Mouse (Mus musculus): ENCODE results near the gene Esrp2. TPM values are rescaled to one million over a fixed set of nuclear protein-coding genes. Genes with fewer than 3 reads are reported as not detected.

Esrp2 gene
- total RNA-seq (2021), result 1 to 10 TPM; 1.1 to 3.5 TPM
- long read RNA-seq, experiment 1, result 0 reads
- long read RNA-seq, experiment 2, result 0 reads

- peak; percentile 51 to 71 for DNase-seq
Measured at GRCm38 (mm10) chr8:106136156-106137130, at the start of gene Esrp2. Gene Esrp2 (minus strand): TSS chr8:106136974.

DNA sequence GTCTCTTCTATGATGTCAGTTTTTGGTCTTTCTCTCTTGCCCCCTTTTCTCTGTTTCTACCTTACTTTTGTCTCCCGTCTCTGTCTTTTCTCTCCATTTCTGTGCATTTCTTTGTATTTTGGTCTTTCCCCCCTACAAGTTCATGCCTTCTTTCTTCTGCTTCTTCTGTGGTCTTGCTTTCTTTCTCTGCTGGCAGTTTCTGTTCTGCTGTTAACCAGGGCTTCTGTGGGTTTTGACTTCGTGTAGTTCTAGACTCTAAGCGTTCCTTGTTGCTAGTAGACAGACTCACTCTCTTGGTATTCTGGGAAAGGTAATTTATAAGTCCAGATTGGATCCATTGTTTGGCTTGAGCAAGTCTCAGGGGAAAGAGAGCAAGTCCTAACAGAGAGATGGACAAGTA lies 49.6 kb upstream of the Esrp2 start:
- no peak for DNase-seq

DNA sequence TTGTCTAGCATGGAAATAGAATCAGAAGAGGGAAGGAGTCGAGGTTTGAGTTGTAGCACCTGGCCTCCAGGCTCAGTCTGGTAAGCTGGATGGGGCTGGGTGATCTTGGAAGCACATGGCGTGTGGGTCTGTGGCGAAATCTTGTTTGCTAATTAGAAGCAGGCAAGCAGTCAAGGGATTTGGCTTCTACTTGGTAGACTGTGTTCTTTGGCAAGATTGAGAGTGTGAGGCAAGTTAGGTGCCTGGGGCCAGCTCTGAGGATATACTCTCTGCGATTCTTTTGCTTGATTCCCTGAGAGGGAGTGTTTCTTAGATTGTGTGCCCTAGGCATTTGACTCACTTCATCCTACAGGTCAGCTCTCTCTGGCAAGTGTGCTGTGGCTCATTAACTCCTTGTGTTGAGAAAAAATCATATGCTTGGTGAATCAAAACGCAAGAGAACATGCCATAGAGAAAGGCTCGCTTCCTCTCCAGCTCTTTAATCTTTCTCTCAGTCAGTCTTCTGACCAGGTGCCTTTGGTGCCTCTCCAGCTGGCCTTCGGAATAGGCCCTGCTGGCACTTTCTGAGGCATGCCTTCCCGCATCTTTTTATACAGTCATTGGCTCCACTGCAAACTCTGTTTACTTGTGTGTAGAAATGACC lies 49.0 kb upstream of the Esrp2 start:
- DNase-seq, result peak in 1 of 2 experiments; percentile 40

DNA sequence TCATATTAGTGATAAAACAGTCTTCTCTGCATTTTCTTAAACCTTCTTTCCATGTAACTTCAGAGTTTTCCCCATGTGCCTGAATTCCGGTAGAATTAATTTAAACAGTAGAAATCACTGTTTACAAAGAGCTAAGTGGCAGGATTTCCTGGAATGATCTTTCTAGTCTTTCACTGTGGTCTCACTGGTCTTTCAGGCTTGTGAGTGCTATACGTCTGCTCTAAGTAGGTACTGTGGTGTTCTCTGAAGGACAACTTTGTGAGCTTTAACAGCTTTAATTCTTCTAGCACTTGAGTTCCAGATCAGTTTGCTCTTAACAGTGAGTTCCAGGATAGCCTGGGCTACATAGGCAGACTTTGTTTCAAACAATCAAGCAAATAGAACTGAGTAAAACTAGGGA lies 41.7 kb upstream of the Esrp2 start:
- no peak for DNase-seq

DNA sequence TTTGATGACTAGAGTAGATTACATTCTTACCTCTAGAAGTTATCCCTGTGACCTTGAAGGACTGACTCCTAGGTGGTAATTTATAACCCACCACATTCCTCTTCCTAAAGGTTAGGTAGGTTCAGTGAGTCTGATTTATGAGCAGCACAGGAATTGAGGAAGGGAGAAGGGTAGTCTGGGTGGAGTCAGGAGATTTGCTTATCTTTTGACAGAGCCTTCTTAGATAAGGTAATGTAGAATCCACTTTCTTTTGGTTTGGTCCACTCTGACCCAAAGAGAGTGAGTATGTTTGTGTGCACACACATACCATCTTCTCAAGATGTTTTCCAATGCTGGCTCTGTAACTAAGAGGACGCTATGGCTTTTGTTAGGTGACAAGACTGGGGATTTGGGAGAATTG lies 40.8 kb upstream of the Esrp2 start:
- no peak for DNase-seq

GRCm38 (mm10) chr8:106176891-106177290 lies 40.1 kb upstream of the Esrp2 start:
- DNase-seq, result no peak

GRCm38 (mm10) chr8:106173566-106173965 lies 36.8 kb upstream of the Esrp2 start:
- DNase-seq, result no peak

GRCm38 (mm10) chr8:106169934-106170480 lies 33.2 kb upstream of the Esrp2 start:
- no peak for DNase-seq

- DNase-seq, result peak; percentile 42 to 48
Measured at GRCm38 (mm10) chr8:106169017-106169933, 32.5 kb upstream of the Esrp2 start.

- DNase-seq, result peak; percentile 90 to 95
Measured at GRCm38 (mm10) chr8:106168356-106169016, 31.7 kb upstream of the Esrp2 start, which contains the start of gene Slc7a6. Gene Slc7a6 (plus strand): TSS chr8:106168857.

- DNase-seq, result peak; percentile 70 to 78
Measured at GRCm38 (mm10) chr8:106165460-106165859, 28.7 kb upstream of the Esrp2 start.

DNA sequence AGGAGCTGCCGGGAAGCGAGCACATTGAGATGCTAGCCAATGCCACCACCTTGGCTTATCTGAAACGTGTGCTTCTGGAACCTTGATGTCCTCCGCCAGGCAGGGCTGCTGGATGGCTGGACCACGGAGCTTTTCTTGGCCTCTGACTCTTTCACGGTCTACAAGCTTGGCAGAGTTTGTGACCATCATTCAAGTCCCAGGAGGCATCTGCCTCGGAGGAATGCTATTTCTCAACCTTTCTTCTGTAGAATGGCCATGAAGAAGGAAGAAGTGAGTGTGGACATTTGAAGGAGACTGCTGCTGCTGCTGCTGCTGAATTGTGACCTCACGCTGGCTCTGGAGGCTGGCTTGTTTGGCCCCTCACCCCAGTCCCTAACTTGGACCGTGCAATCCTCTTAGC lies 26.5 kb upstream of the Esrp2 start:
- peak in 1 of 2 experiments; percentile 20 for DNase-seq

DNA sequence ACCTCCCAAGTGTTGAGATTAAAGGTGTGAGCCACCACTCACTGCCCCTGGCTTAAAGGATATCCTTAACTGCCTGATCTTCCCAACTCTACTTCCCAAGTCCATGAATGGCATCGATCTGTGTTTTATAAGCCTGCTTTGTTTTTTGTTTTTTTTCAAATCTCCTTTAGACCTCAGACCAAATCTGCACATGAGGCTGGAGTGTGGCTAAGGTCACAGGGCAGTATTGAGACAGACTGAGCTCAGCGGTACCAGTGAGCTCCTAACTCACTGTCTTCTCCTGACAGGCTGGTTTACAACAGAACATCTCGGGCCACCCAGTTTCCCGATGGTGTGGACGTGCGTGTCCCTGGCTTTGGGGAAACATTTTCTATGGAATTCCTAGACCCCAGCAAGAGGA lies 23.1 kb upstream of the Esrp2 start:
- DNase-seq, result no peak

GRCm38 (mm10) chr8:106158381-106158780 lies 21.6 kb upstream of the Esrp2 start:
- DNase-seq, result no peak

GRCm38 (mm10) chr8:106157419-106157818 lies 20.6 kb upstream of the Esrp2 start:
- no peak for DNase-seq

DNA sequence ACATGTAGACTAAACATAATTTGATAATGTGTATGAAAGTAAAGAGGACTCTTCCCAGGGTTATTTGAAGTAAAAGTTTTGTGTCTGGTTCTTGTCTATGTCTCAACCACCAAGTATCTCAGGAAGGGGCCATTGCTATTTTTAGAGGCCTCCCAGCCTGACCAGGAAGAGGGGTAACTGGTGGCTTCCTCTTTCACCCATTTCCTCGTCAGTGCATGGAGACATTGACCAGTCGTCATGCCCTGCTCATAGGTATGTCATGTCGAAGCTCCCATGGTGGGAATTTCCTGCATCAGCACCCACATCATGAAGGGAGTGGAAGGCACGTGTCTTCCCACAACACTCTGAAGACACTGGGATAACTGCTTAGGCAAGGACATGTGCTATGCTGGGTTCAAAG lies 16.1 kb upstream of the Esrp2 start:
- no peak for DNase-seq

GRCm38 (mm10) chr8:106151041-106151440 lies 14.3 kb upstream of the Esrp2 start:
- no peak for DNase-seq

DNA sequence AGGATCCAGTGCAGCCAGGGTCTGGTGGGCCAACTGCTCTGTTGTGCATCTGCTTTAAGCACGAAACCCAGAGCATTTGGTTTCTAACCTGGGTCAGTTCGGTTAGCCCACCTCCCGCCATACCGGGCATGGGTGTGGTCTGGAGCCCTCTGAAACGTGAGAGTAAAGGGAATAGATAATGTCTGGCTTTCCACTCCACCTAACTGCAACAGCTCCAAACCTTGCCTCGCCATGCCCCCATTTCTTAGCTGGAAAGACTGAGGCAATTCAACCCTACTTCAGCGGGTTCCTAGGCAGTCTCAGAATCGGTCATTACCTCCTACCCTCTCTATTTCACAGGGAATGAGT lies 13.9 kb upstream of the Esrp2 start:
- DNase-seq, result no peak

DNA sequence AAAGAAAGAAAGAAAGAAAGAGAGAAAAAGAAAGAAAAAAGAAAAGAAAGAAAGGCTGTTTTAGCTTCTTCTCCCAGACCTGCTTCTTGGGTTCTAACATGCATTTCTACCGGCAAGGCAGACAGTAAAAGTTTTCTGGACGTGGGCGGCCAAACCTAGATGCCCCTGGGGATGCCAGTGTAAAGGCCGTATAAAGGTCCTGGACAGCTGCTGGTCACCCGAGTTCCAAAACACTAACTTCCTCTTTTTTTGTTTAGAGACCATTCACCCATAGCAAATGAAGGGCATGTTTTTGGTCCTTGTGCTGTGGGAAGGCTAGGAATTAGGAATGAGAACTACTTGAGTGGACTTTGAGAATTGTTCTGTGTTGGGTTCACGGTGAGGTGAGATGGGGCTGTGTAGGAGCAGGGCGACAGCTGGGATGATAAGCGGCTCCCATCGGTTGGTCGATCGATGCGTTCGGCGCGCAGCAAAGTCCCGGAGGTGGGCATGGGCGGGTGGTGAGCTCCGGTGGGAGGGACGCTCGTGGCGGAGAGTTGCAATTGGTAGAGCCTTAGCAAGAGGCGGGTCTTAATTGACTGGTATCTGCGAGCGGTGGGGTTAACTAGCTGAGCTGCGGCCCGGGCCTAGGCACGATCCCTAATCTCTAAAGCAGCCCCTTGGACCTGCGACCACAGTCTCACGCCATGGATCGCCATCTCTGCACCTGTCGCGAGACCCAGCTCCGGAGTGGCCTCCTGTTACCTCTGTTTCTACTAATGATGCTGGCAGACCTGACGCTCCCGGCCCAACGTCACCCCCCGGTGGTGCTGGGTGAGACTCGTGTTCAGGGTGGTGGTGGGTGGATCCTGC lies 13.3 kb upstream of the Esrp2 start, which contains the start of gene Pla2g15:
TSS of gene Pla2g15 (plus strand) at position 599 of the 852 bp plus-strand sequence.
- DNase-seq, result peak; percentile 95 to 96

DNA sequence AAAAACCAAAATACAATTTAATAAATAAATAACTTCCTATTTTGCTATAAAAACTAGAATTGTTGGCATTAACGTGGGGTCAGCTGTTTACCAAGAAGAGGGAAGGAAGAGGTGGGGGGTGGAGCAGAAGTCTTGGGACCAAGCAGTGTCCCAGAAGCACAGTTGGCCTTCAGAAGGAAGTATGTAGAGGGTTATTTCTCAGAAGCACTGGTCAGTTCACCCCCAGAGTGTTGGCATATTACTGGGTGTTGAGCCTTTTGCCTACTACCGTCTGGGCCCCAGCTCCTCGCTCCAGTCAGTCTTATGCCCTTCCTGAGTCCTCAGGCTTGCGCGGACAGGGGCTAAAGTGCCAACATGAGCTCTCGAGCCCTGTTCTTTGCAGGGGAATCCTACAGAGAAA lies 12.3 kb upstream of the Esrp2 start:
- DNase-seq, result peak in 1 of 2 experiments; percentile 30

Data from adrenal gland, postnatal 36 days (tissue).